Mouse (Mus musculus): ENCODE results near the gene M1ap. TPM values are rescaled to one million over a fixed set of nuclear protein-coding genes. Genes with fewer than 3 reads are reported as not detected.
A peak's percentile ranks its signal among the peaks of the same experiment; 100 is the strongest.

Gene M1ap
- total and polyA plus RNA-seq, 3 experiments = 2.4 to 6.4 (median 3.9) TPM

DNA sequence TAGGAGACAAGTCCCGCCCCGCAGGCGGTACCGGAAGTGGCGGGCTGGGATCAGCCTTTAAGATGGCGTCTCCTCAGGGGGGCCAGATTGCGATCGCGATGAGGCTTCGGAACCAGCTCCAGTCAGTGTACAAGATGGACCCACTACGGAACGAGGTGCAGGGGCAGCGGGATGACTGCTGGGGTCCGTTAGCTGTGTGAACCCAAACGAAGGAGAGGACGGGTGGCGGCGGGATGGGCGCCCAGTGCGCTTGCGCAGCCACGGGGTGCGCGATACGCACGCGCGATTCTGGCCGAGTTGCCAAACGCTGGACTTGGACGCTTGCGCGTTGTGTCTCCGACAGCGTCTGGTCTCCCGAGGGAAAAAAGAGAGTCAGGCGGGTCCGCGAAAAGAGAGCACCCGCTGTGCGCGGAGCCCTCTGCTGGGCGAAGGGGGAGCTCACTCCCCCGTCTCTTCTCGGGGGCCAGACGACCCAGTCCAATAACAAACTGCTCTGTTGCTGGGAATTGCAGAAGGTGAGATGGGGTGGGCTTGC, 131.7 kb downstream of the M1ap start:
- Histone ChIP-seq H3K79me2 (replicated peaks; ENCODE audit: control insufficient read depth, extremely low read depth, insufficient read depth, poor library complexity, severe bottlenecking) (no peaks in the 10 kb centered on the region), H3K4me1 (ENCODE audit: control insufficient read depth in 1 of 2, insufficient read depth in 2 of 2) (peaks cover 3 to 19% of the 10 kb centered on the region in 2 experiments; a peak in 3 of 4 replicates), H3K9ac (ENCODE audit: insufficient read depth, low read depth) (peak overlapping the region; percentile 59), H3K27me3 (replicated peaks) (peaks cover 3% of the 10 kb centered on the region), H3K4me3 (replicated peaks in 1 of 3; ENCODE audit: low read depth in 2 of 3, low read length in 2 of 3, poor library complexity in 1 of 3) (peak overlapping the region; percentile 84 to 89 (median 84)), H3K4me2 (ENCODE audit: insufficient read depth, low read depth, poor library complexity, severe bottlenecking) (peak overlapping the region; percentile 68), H3K36me3 (replicated peaks in 1 of 2; ENCODE audit: control insufficient read depth in 1 of 2, insufficient read depth in 1 of 2, low read length in 1 of 2) (peaks cover 11 to 34% of the 10 kb centered on the region in 2 experiments), H3K27ac (ENCODE audit: insufficient read depth, low read depth) (peak overlapping the region; percentile 87), H3K9me3 (replicated peaks; ENCODE audit: low read length) (no peaks in the 10 kb centered on the region)
- in situ Hi-C loops (cut with MboI; ENCODE audit: low pct_ligation_motif_present, low pct_unique_long_range_greater_than_20kb, low sequenced_read_pairs) = no loop called here
- peak in 1 of 2 experiments; percentile 82; a peak in 2 of 4 replicates for TF ChIP-seq CTCF (conservative IDR thresholded peaks at IDR 0.05 in 1 of 2, IDR thresholded peaks at IDR 0.05 in 1 of 2; ENCODE audit: low read depth in 2 of 2, low read length in 2 of 2)
- peak; percentile 84 for TF ChIP-seq SMC3 (IDR thresholded peaks at IDR 0.05; ENCODE audit: low read depth, low read length)
- no peak for TF ChIP-seq JUN (IDR thresholded peaks at IDR 0.05; ENCODE audit: insufficient read depth, low read depth, low read length)
- no peak for TF ChIP-seq PAX5 (IDR thresholded peaks at IDR 0.05; ENCODE audit: low read length)
- TF ChIP-seq NELFE (IDR thresholded peaks at IDR 0.05; ENCODE audit: low read depth, low read length) = peak; percentile 76
- TF ChIP-seq MAX (IDR thresholded peaks at IDR 0.05; ENCODE audit: low read length) = 0 out of 2 replicates have a peak, but pooled peaks have one; percentile 17
- no peak for TF ChIP-seq MAFK (IDR thresholded peaks at IDR 0.05; ENCODE audit: insufficient replicate concordance, low read length)
- TF ChIP-seq ELF1 (IDR thresholded peaks at IDR 0.05; ENCODE audit: low read depth, low read length) = peak; percentile 94
- TF ChIP-seq POLR2AphosphoS2 (IDR thresholded peaks at IDR 0.05; ENCODE audit: low read depth, low read length) = no peak
- peak; percentile 26 for TF ChIP-seq TCF12 (IDR thresholded peaks at IDR 0.05; ENCODE audit: low read depth, low read length)
- TF ChIP-seq GABPA (IDR thresholded peaks at IDR 0.05; ENCODE audit: insufficient replicate concordance, low read depth, low read length) = no peak
- no peak for TF ChIP-seq UBTF (IDR thresholded peaks at IDR 0.05; ENCODE audit: low read depth, low read length)
- TF ChIP-seq TBP (conservative IDR thresholded peaks at IDR 0.05; ENCODE audit: low read depth, low read length) = no peak
- peak; percentile 55 for TF ChIP-seq RAD21 (IDR thresholded peaks at IDR 0.05; ENCODE audit: low read depth, low read length)
- peak; percentile 17; the same call in 1 of the 2 replicates for TF ChIP-seq IRF4 (IDR thresholded peaks at IDR 0.05; ENCODE audit: low read depth, low read length)
- peak; percentile 66 for TF ChIP-seq POLR2A (IDR thresholded peaks at IDR 0.05; ENCODE audit: low read depth, low read length)
- no peak for TF ChIP-seq USF1 (IDR thresholded peaks at IDR 0.05; ENCODE audit: low read depth, low read length)
- no peak; the same call in 1 of the 2 replicates for TF ChIP-seq E2F4 (IDR thresholded peaks at IDR 0.05; ENCODE audit: insufficient replicate concordance, low read depth, low read length)
- no peak for TF ChIP-seq ZC3H11A (IDR thresholded peaks at IDR 0.05; ENCODE audit: low read depth, low read length)
- TF ChIP-seq NRF1 (IDR thresholded peaks at IDR 0.05; ENCODE audit: low read depth, low read length) = peak; percentile 94
- TF ChIP-seq EP300 (IDR thresholded peaks at IDR 0.05; ENCODE audit: low read length) = no peak
- TF ChIP-seq CHD2 (IDR thresholded peaks at IDR 0.05; ENCODE audit: low read length) = peak; percentile 22; the same call in 1 of the 2 replicates
- TF ChIP-seq BHLHE40 (IDR thresholded peaks at IDR 0.05; ENCODE audit: low read depth, low read length) = no peak
- no peak; the same call in 1 of the 2 replicates for TF ChIP-seq MAZ (IDR thresholded peaks at IDR 0.05; ENCODE audit: low read depth, low read length)
- TF ChIP-seq ETS1 (conservative IDR thresholded peaks at IDR 0.05; ENCODE audit: low read depth, low read length) = no peak
- peak; percentile 66; the same call in 1 of the 2 replicates for TF ChIP-seq HCFC1 (IDR thresholded peaks at IDR 0.05; ENCODE audit: low read depth, low read length)
- no peak for TF ChIP-seq CHD1 (IDR thresholded peaks at IDR 0.05; ENCODE audit: low read depth, low read length)
- peak; percentile 13 for TF ChIP-seq SIN3A (IDR thresholded peaks at IDR 0.05; ENCODE audit: low read length)
- no peak for TF ChIP-seq ZNF384 (IDR thresholded peaks at IDR 0.05; ENCODE audit: low read depth, low read length)
- TF ChIP-seq USF2 (conservative IDR thresholded peaks at IDR 0.05; ENCODE audit: low read depth, low read length) = no peak
- TF ChIP-seq ZKSCAN1 (IDR thresholded peaks at IDR 0.05; ENCODE audit: borderline replicate concordance, low read depth, low read length) = no peak
- 0 out of 2 replicates have a peak, but pooled peaks have one; percentile 22 for TF ChIP-seq MYC (IDR thresholded peaks at IDR 0.05; ENCODE audit: low read depth, low read length)
- TF ChIP-seq ZMIZ1 (IDR thresholded peaks at IDR 0.05; ENCODE audit: low read depth, low read length) = no peak
- 0 out of 2 replicates have a peak, but pooled peaks have one; percentile 42 for TF ChIP-seq KAT2A (IDR thresholded peaks at IDR 0.05; ENCODE audit: insufficient replicate concordance, low read length)
- no peak for TF ChIP-seq MEF2A (IDR thresholded peaks at IDR 0.05; ENCODE audit: borderline replicate concordance, low read depth, low read length)
- TF ChIP-seq RCOR1 (conservative IDR thresholded peaks at IDR 0.05; ENCODE audit: low read depth, low read length) = no peak
- TF ChIP-seq JUND (conservative IDR thresholded peaks at IDR 0.05; ENCODE audit: low read depth, low read length) = no peak
- TF ChIP-seq MXI1 (IDR thresholded peaks at IDR 0.05; ENCODE audit: low read depth, low read length) = no peak; the same call in 1 of the 2 replicates
- dilution Hi-C loops (cut with MboI; ENCODE audit: extremely low pct_ligation_motif_present, extremely low pct_unique_long_range_greater_than_20kb, low sequenced_read_pairs) = no loop called here
- DNase-seq (ENCODE audit: extremely low read depth) = peak; percentile 97

Measured in CH12.LX (cell line).